Comparison of ENCODE assay signal across 8 mouse cellular contexts in genomic region chr17:80815747-80816146, GRCm38 (mm10).
DNase-seq lines count a peak whose midpoint lies in the region; ATAC-seq and TF ChIP-seq lines count a peak whose summit lies in the region.
"Had no signal": no experiment of that assay in that cellular context is flagged by ENCODE, and none has a peak within 500 bp of the region (broad histone marks: within the 10 kb centered on the region; RNA-seq: fewer than 3 reads in every experiment).

No protein-coding gene starts in this region.

- no peak overlapping the region for H3K9ac ChIP-seq in kidney, postnatal 0 days (ENCODE audit: low read depth, low read length)
- H3K9ac ChIP-seq in kidney, embryonic 15.5 days: no peak overlapping the region
- H3K9ac ChIP-seq in ES-E14 (ENCODE audit: insufficient read depth, low read depth, low read length, poor library complexity, severe bottlenecking): no peak overlapping the region
- H3K9ac ChIP-seq: embryonic facial prominence, embryonic 15.5 days had no signal

- DNase-seq in kidney, postnatal 0 days (ENCODE audit: low spot score): no peak
- no peak for DNase-seq in ES-E14 (ENCODE audit: low read depth, low spot score)
- peak; percentile 24 for DNase-seq in c-Kit-positive CD71-negative TER-119-negative erythroid progenitor cells, embryonic 14.5 days (ENCODE audit: low read depth)
- DNase-seq in retina, postnatal 1 day: peak; percentile 34
- no peak for DNase-seq in embryo, embryonic 10 days (ENCODE audit: low spot score)

- no peak overlapping the region for H3K4me3 ChIP-seq in kidney, postnatal 0 days (replicated peaks; ENCODE audit: low read depth, low read length)
- H3K4me3 ChIP-seq in kidney, embryonic 15.5 days (replicated peaks): no peak overlapping the region
- no peak overlapping the region for H3K4me3 ChIP-seq in ES-E14 (ENCODE audit: insufficient read depth in 1 of 2, low read depth in 1 of 2, low read length in 2 of 2, poor library complexity in 1 of 2, severe bottlenecking in 1 of 2)
- H3K4me3 ChIP-seq: embryonic facial prominence, embryonic 15.5 days had no signal

- no peaks in the 10 kb centered on the region for H3K36me3 ChIP-seq in kidney, postnatal 0 days (ENCODE audit: insufficient read depth, low read length)
- no peaks in the 10 kb centered on the region for H3K36me3 ChIP-seq in kidney, embryonic 15.5 days
- H3K36me3 ChIP-seq in ES-E14 (ENCODE audit: control insufficient read depth, insufficient read depth, low read length, poor library complexity, severe bottlenecking): no peaks in the 10 kb centered on the region
- H3K36me3 ChIP-seq: embryonic facial prominence, embryonic 15.5 days had no signal

- no peaks in the 10 kb centered on the region for H3K27me3 ChIP-seq in kidney, postnatal 0 days (ENCODE audit: insufficient read depth, low read length)
- peaks cover 8% of the 10 kb centered on the region; the same call in 1 of the 2 replicates for H3K27me3 ChIP-seq in kidney, embryonic 15.5 days
- H3K27me3 ChIP-seq: embryonic facial prominence, embryonic 15.5 days had no signal

- no peak overlapping the region for H3K4me2 ChIP-seq in kidney, postnatal 0 days (ENCODE audit: low read length)
- no peak overlapping the region for H3K4me2 ChIP-seq in kidney, embryonic 15.5 days
- H3K4me2 ChIP-seq: embryonic facial prominence, embryonic 15.5 days had no signal

- peak; percentile 69 for TF ChIP-seq CTCF in kidney, postnatal 0 days (IDR thresholded peaks at IDR 0.05; ENCODE audit: low read depth)

- H3K27ac ChIP-seq in kidney, postnatal 0 days: no peak overlapping the region
- no peak overlapping the region for H3K27ac ChIP-seq in kidney, embryonic 15.5 days
- no peak overlapping the region for H3K27ac ChIP-seq in ES-E14 (ENCODE audit: insufficient read depth, low read depth, low read length, poor library complexity, severe bottlenecking)
- H3K27ac ChIP-seq: embryonic facial prominence, embryonic 15.5 days had no signal

- no peak for ATAC-seq in kidney, postnatal 0 days (replicated peaks; ENCODE audit: low FRiP score, low read depth)
- ATAC-seq in kidney, embryonic 15.5 days (replicated peaks; ENCODE audit: low FRiP score): no peak
- ATAC-seq in activated CD4-positive, CD25-positive, alpha-beta regulatory T cell, adult 4 months: no peak

- H3K4me1 ChIP-seq in kidney, postnatal 0 days (replicated peaks; ENCODE audit: insufficient read depth, low read length): peaks cover 10% of the 10 kb centered on the region; the same call in 1 of the 2 replicates
- H3K4me1 ChIP-seq in kidney, embryonic 15.5 days: peaks cover 26% of the 10 kb centered on the region
- peaks cover 5% of the 10 kb centered on the region in 2 experiments; a peak in 2 of 4 replicates for H3K4me1 ChIP-seq in ES-E14 (ENCODE audit: control insufficient read depth in 2 of 2, insufficient read depth in 2 of 2, low read length in 2 of 2, poor library complexity in 1 of 2)

- in situ Hi-C loops in ES-E14 (cut with MboI; ENCODE audit: low sequenced_read_pairs in 2 of 2, unreplicated experiment in 2 of 2): no loop called here

- 83% methylated on average over 4 of the region's 4 CpGs for WGBS in kidney, postnatal 0 days
- 73% methylated on average over 4 of the region's 4 CpGs for WGBS in kidney, embryonic 15.5 days

- no peaks in the 10 kb centered on the region for H3K9me3 ChIP-seq in kidney, postnatal 0 days (replicated peaks; ENCODE audit: low read length)
- H3K9me3 ChIP-seq in kidney, embryonic 15.5 days (replicated peaks): 0 out of 2 replicates have a peak, but pooled peaks cover 6% of the 10 kb centered on the region
- H3K9me3 ChIP-seq in ES-E14 (ENCODE audit: control insufficient read depth, insufficient read depth, low read depth, low read length): no peaks in the 10 kb centered on the region
- H3K9me3 ChIP-seq: embryonic facial prominence, embryonic 15.5 days had no signal

TF ChIP-seq in ES-E14, 5 proteins besides CTCF, POLR2A, EP300 and RAD21:
- TF ChIP-seq CHD2 (IDR thresholded peaks at IDR 0.05; ENCODE audit: low read depth, low read length) (no peak), ZC3H11A (IDR thresholded peaks at IDR 0.05; ENCODE audit: borderline replicate concordance, low read depth, low read length) (peak; percentile 92)
TF ChIP-seq in ES-E14: peak in this region for 1.

Comparison
In these comparisons a context has a peak if more than half of its experiments do, and no peak if none do; other contexts are left out.
1. DNase-seq: peak in c-Kit-positive CD71-negative TER-119-negative erythroid progenitor cells, embryonic 14.5 days (single experiment) and retina, postnatal 1 day (single experiment); none in kidney, postnatal 0 days (single experiment), ES-E14 (single experiment) and embryo, embryonic 10 days (single experiment).